Mouse (Mus musculus): Measurements from ENCODE around the gene Irf2bpl. TPM values are rescaled to one million over a fixed set of nuclear protein-coding genes. Genes with fewer than 3 reads are reported as not detected.

The Irf2bpl gene
- polyA plus RNA-seq, 1 experiment from 2014 or later = 18.9 TPM

- Histone ChIP-seq H3K4me3 (ENCODE audit: low read depth, low read length) (no peak overlapping the region), H3K27ac (ENCODE audit: low read depth, low read length) (no peak overlapping the region), H3K9me3 (replicated peaks; ENCODE audit: control insufficient read depth, low read length) (no peaks in the 10 kb centered on the region), H3K27me3 (ENCODE audit: control insufficient read depth, insufficient read depth, low read length) (no peaks in the 10 kb centered on the region), H3K9ac (ENCODE audit: low read depth, low read length) (no peak overlapping the region), H3K4me1 (ENCODE audit: control insufficient read depth, insufficient read depth, low read length) (peaks cover 15% of the 10 kb centered on the region), H3K4me2 (no peak overlapping the region), H3K36me3 (ENCODE audit: control insufficient read depth, insufficient read depth, low read length) (no peaks in the 10 kb centered on the region)
- no peak for ATAC-seq (replicated peaks; ENCODE audit: insufficient number of reproducible peaks, low FRiP score, low TSS enrichment)
- 29% methylated on average over 1 of the region's 1 CpGs for WGBS (ENCODE audit: insufficient replicate concordance)
Measured at GRCm38 (mm10) chr12:86853516-86853915, 31.1 kb downstream of the Irf2bpl start.

GRCm38 (mm10) chr12:86851313-86851712 is 33.3 kb downstream of the Irf2bpl start:
- Histone ChIP-seq H3K4me3 (ENCODE audit: low read depth, low read length) (no peak overlapping the region), H3K4me1 (ENCODE audit: control insufficient read depth, insufficient read depth, low read length) (peaks cover 15% of the 10 kb centered on the region), H3K9ac (ENCODE audit: low read depth, low read length) (no peak overlapping the region), H3K27me3 (ENCODE audit: control insufficient read depth, insufficient read depth, low read length) (no peaks in the 10 kb centered on the region), H3K36me3 (ENCODE audit: control insufficient read depth, insufficient read depth, low read length) (no peaks in the 10 kb centered on the region), H3K9me3 (replicated peaks; ENCODE audit: control insufficient read depth, low read length) (no peaks in the 10 kb centered on the region), H3K4me2 (no peak overlapping the region), H3K27ac (ENCODE audit: low read depth, low read length) (no peak overlapping the region)
- no peak for ATAC-seq (replicated peaks; ENCODE audit: insufficient number of reproducible peaks, low FRiP score, low TSS enrichment)

GRCm38 (mm10) chr12:86850746-86851145 is 33.9 kb downstream of the Irf2bpl start:
- ATAC-seq (replicated peaks; ENCODE audit: insufficient number of reproducible peaks, low FRiP score, low TSS enrichment) = no peak
- H3K4me2 ChIP-seq = no peak overlapping the region
- H3K27ac ChIP-seq (ENCODE audit: low read depth, low read length) = no peak overlapping the region
- H3K27me3 ChIP-seq (ENCODE audit: control insufficient read depth, insufficient read depth, low read length) = no peaks in the 10 kb centered on the region
- 89% methylated on average over 5 of the region's 5 CpGs for WGBS (ENCODE audit: insufficient replicate concordance)
- H3K4me1 ChIP-seq (ENCODE audit: control insufficient read depth, insufficient read depth, low read length) = peaks cover 9% of the 10 kb centered on the region
- H3K9me3 ChIP-seq (replicated peaks; ENCODE audit: control insufficient read depth, low read length) = no peaks in the 10 kb centered on the region
- no peak overlapping the region for H3K4me3 ChIP-seq (ENCODE audit: low read depth, low read length)
- no peaks in the 10 kb centered on the region for H3K36me3 ChIP-seq (ENCODE audit: control insufficient read depth, insufficient read depth, low read length)
- no peak overlapping the region for H3K9ac ChIP-seq (ENCODE audit: low read depth, low read length)

GRCm38 (mm10) chr12:86849945-86850626 is 34.5 kb downstream of the Irf2bpl start:
- 75% methylated on average over 10 of the region's 10 CpGs for WGBS (ENCODE audit: insufficient replicate concordance)
- Histone ChIP-seq H3K27ac (ENCODE audit: low read depth, low read length) (no peak overlapping the region), H3K4me2 (no peak overlapping the region), H3K4me1 (ENCODE audit: control insufficient read depth, insufficient read depth, low read length) (peaks cover 4% of the 10 kb centered on the region), H3K9ac (ENCODE audit: low read depth, low read length) (no peak overlapping the region), H3K36me3 (ENCODE audit: control insufficient read depth, insufficient read depth, low read length) (no peaks in the 10 kb centered on the region), H3K27me3 (ENCODE audit: control insufficient read depth, insufficient read depth, low read length) (no peaks in the 10 kb centered on the region), H3K4me3 (ENCODE audit: low read depth, low read length) (no peak overlapping the region), H3K9me3 (replicated peaks; ENCODE audit: control insufficient read depth, low read length) (no peaks in the 10 kb centered on the region)
- ATAC-seq (replicated peaks; ENCODE audit: insufficient number of reproducible peaks, low FRiP score, low TSS enrichment) = no peak

- Histone ChIP-seq H3K4me3 (ENCODE audit: low read depth, low read length) (no peak overlapping the region), H3K9ac (ENCODE audit: low read depth, low read length) (no peak overlapping the region), H3K36me3 (ENCODE audit: control insufficient read depth, insufficient read depth, low read length) (no peaks in the 10 kb centered on the region), H3K9me3 (replicated peaks; ENCODE audit: control insufficient read depth, low read length) (no peaks in the 10 kb centered on the region), H3K27ac (ENCODE audit: low read depth, low read length) (no peak overlapping the region), H3K4me1 (ENCODE audit: control insufficient read depth, insufficient read depth, low read length) (peaks cover 11% of the 10 kb centered on the region), H3K27me3 (ENCODE audit: control insufficient read depth, insufficient read depth, low read length) (no peaks in the 10 kb centered on the region), H3K4me2 (no peak overlapping the region)
- ATAC-seq (replicated peaks; ENCODE audit: insufficient number of reproducible peaks, low FRiP score, low TSS enrichment) = no peak
- 41% methylated on average over 15 of the region's 15 CpGs for WGBS (ENCODE audit: insufficient replicate concordance)
Measured at GRCm38 (mm10) chr12:86842866-86843459, 41.6 kb downstream of the Irf2bpl start.

DNA sequence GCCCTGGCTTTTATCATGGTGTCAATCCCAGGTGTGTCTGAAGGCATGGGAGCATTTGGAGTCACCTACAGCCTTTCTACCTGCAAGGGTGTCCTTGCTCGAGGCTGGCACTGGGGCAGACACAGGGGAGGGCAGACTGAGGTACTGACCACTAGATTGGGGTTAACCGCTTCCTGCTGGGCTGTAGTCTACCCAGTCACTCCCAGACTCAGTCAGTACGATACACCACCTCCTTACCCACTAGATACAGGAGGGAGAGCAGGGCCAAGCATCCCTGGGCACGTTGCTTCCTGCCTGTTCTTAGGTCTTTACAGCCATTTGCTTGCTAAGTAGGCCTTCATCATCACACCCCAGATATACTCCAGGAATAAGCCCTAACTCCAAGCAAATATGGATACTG is 44.1 kb downstream of the Irf2bpl start:
- Histone ChIP-seq H3K4me3 (ENCODE audit: low read depth, low read length) (no peak overlapping the region), H3K27me3 (ENCODE audit: control insufficient read depth, insufficient read depth, low read length) (no peaks in the 10 kb centered on the region), H3K9ac (ENCODE audit: low read depth, low read length) (no peak overlapping the region), H3K9me3 (replicated peaks; ENCODE audit: control insufficient read depth, low read length) (no peaks in the 10 kb centered on the region), H3K4me1 (ENCODE audit: control insufficient read depth, insufficient read depth, low read length) (peaks cover 21% of the 10 kb centered on the region), H3K4me2 (no peak overlapping the region), H3K27ac (ENCODE audit: low read depth, low read length) (no peak overlapping the region), H3K36me3 (ENCODE audit: control insufficient read depth, insufficient read depth, low read length) (no peaks in the 10 kb centered on the region)
- WGBS (ENCODE audit: insufficient replicate concordance) = 81% methylated on average over 4 of the region's 4 CpGs
- ATAC-seq (replicated peaks; ENCODE audit: insufficient number of reproducible peaks, low FRiP score, low TSS enrichment) = no peak

DNA sequence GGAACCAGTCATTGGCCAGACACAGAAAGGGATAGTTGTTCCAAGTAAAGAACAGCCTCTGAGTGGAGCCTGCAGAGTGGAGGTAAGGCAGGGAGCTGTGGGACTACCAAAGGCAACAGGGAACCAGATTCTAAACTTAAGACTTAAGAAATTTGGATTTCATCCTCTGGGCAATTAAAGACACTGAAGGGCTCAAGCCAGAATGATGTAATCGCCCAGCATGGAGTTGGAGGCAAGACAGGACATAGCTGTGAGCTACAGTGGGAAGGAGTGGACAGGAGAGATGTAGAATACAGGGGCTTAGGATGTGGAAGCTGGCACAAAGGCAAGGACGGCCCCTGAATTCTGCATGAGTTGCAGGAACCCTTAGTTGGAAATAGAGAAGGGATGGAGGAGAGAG is 46.4 kb downstream of the Irf2bpl start:
- Histone ChIP-seq H3K36me3 (ENCODE audit: control insufficient read depth, insufficient read depth, low read length) (no peaks in the 10 kb centered on the region), H3K9ac (ENCODE audit: low read depth, low read length) (no peak overlapping the region), H3K4me1 (ENCODE audit: control insufficient read depth, insufficient read depth, low read length) (peaks cover 32% of the 10 kb centered on the region), H3K27ac (ENCODE audit: low read depth, low read length) (0 out of 2 replicates have a peak overlapping the region, but pooled peaks have one; percentile 32), H3K9me3 (replicated peaks; ENCODE audit: control insufficient read depth, low read length) (no peaks in the 10 kb centered on the region), H3K4me2 (no peak overlapping the region), H3K4me3 (ENCODE audit: low read depth, low read length) (no peak overlapping the region), H3K27me3 (ENCODE audit: control insufficient read depth, insufficient read depth, low read length) (no peaks in the 10 kb centered on the region)
- ATAC-seq (replicated peaks; ENCODE audit: insufficient number of reproducible peaks, low FRiP score, low TSS enrichment) = no peak
- WGBS (ENCODE audit: insufficient replicate concordance) = 48% methylated on average over 2 of the region's 2 CpGs

- H3K9ac ChIP-seq (ENCODE audit: low read depth, low read length) = peak overlapping the region; percentile 39
- 12% methylated on average over 23 of the region's 23 CpGs for WGBS (ENCODE audit: insufficient replicate concordance)
Measured at GRCm38 (mm10) chr12:86836431-86837047, 48.1 kb downstream of the Irf2bpl start.

More at GRCm38 (mm10) chr12:86836431-86837047, 48.1 kb downstream of the Irf2bpl start:
- peak; percentile 74 for ATAC-seq (replicated peaks; ENCODE audit: insufficient number of reproducible peaks, low FRiP score, low TSS enrichment)
- peaks cover 48% of the 10 kb centered on the region for H3K4me1 ChIP-seq (ENCODE audit: control insufficient read depth, insufficient read depth, low read length)
- H3K27ac ChIP-seq (ENCODE audit: low read depth, low read length) = peak overlapping the region; percentile 82
- H3K4me3 ChIP-seq (ENCODE audit: low read depth, low read length) = no peak overlapping the region
- H3K9me3 ChIP-seq (replicated peaks; ENCODE audit: control insufficient read depth, low read length) = no peaks in the 10 kb centered on the region
- H3K36me3 ChIP-seq (ENCODE audit: control insufficient read depth, insufficient read depth, low read length) = no peaks in the 10 kb centered on the region
- peak overlapping the region; percentile 44 for H3K4me2 ChIP-seq
- H3K27me3 ChIP-seq (ENCODE audit: control insufficient read depth, insufficient read depth, low read length) = no peaks in the 10 kb centered on the region

Data from heart, embryonic 11.5 days (tissue).